Mouse (Mus musculus): ENCODE measurements around the gene Cdc42ep2.

Cdc42ep2 gene

GRCm38 (mm10) chr19:5924713-5925093, at the start of gene Cdc42ep2:
Cdc42ep2 (minus strand) TSS chr19:5924816.
- peak; percentile 73 for DNase-seq (ENCODE audit: extremely low spot score, low read depth, low spot score)

GRCm38 (mm10) chr19:5967664-5968063, 43.0 kb upstream of the Cdc42ep2 start:
- no peak for DNase-seq (ENCODE audit: extremely low spot score, low read depth, low spot score)

GRCm38 (mm10) chr19:5966786-5967185, 42.2 kb upstream of the Cdc42ep2 start:
- no peak for DNase-seq (ENCODE audit: extremely low spot score, low read depth, low spot score)

GRCm38 (mm10) chr19:5965910-5966309, 41.3 kb upstream of the Cdc42ep2 start:
- DNase-seq (ENCODE audit: extremely low spot score, low read depth, low spot score): no peak

GRCm38 (mm10) chr19:5965280-5965679, 40.7 kb upstream of the Cdc42ep2 start:
- peak; percentile 62 for DNase-seq (ENCODE audit: extremely low spot score, low read depth, low spot score)

GRCm38 (mm10) chr19:5964804-5965203, 40.2 kb upstream of the Cdc42ep2 start:
- no peak for DNase-seq (ENCODE audit: extremely low spot score, low read depth, low spot score)

GRCm38 (mm10) chr19:5963883-5964562, 39.4 kb upstream of the Cdc42ep2 start, which contains the start of gene Pola2:
Pola2 (minus strand) TSS chr19:5964202.
- DNase-seq (ENCODE audit: extremely low spot score, low read depth, low spot score): peak; percentile 81

GRCm38 (mm10) chr19:5962651-5963050, 38.0 kb upstream of the Cdc42ep2 start:
- DNase-seq (ENCODE audit: extremely low spot score, low read depth, low spot score): no peak

GRCm38 (mm10) chr19:5957371-5957770, 32.8 kb upstream of the Cdc42ep2 start:
- no peak for DNase-seq (ENCODE audit: extremely low spot score, low read depth, low spot score)

GRCm38 (mm10) chr19:5956685-5957084, 32.1 kb upstream of the Cdc42ep2 start:
- DNase-seq (ENCODE audit: extremely low spot score, low read depth, low spot score): peak; percentile 63

GRCm38 (mm10) chr19:5955704-5956670, 31.4 kb upstream of the Cdc42ep2 start:
- DNase-seq (ENCODE audit: extremely low spot score, low read depth, low spot score): no peak

- DNase-seq (ENCODE audit: extremely low spot score, low read depth, low spot score): no peak
Observed at GRCm38 (mm10) chr19:5954936-5955335, 30.3 kb upstream of the Cdc42ep2 start.

GRCm38 (mm10) chr19:5954031-5954710, 29.6 kb upstream of the Cdc42ep2 start:
- DNase-seq (ENCODE audit: extremely low spot score, low read depth, low spot score): no peak

GRCm38 (mm10) chr19:5953201-5953770, 28.7 kb upstream of the Cdc42ep2 start:
- no peak for DNase-seq (ENCODE audit: extremely low spot score, low read depth, low spot score)

- no peak for DNase-seq (ENCODE audit: extremely low spot score, low read depth, low spot score)
Observed at GRCm38 (mm10) chr19:5952071-5952691, 27.6 kb upstream of the Cdc42ep2 start.

GRCm38 (mm10) chr19:5951631-5952030, 27.0 kb upstream of the Cdc42ep2 start:
- DNase-seq (ENCODE audit: extremely low spot score, low read depth, low spot score): no peak

- DNase-seq (ENCODE audit: extremely low spot score, low read depth, low spot score): no peak
Observed at GRCm38 (mm10) chr19:5950218-5950617, 25.6 kb upstream of the Cdc42ep2 start.

- no peak for DNase-seq (ENCODE audit: extremely low spot score, low read depth, low spot score)
Observed at GRCm38 (mm10) chr19:5945891-5946290, 21.3 kb upstream of the Cdc42ep2 start.

- no peak for DNase-seq (ENCODE audit: extremely low spot score, low read depth, low spot score)
Observed at GRCm38 (mm10) chr19:5945027-5945426, 20.4 kb upstream of the Cdc42ep2 start.

GRCm38 (mm10) chr19:5944145-5944544, 19.5 kb upstream of the Cdc42ep2 start:
- DNase-seq (ENCODE audit: extremely low spot score, low read depth, low spot score): no peak

GRCm38 (mm10) chr19:5943404-5943803, 18.8 kb upstream of the Cdc42ep2 start:
- no peak for DNase-seq (ENCODE audit: extremely low spot score, low read depth, low spot score)
